Mouse (Mus musculus): Measurements from ENCODE around the gene Chit1.

GRCm38 (mm10) chr1:134079477-134080163 lies 31.4 kb upstream of the Chit1 start:
- TF ChIP-seq POLR2A (IDR thresholded peaks at IDR 0.05; ENCODE audit: borderline replicate concordance, extremely low read depth, insufficient read depth, insufficient read length, poor library complexity, severe bottlenecking): no peak
- no peak for TF ChIP-seq CTCF (IDR thresholded peaks at IDR 0.05; ENCODE audit: borderline replicate concordance, extremely low read depth, insufficient read depth, insufficient read length)
